Mouse (Mus musculus) thymus, postnatal 10 days (tissue): Measurements from ENCODE around the gene Pom121l12.

Experiments
- DNase-seq, 2 experiments: peaks; one replicate each; pipeline ENCODE4 v3.0.0; 2021; ENCODE audit warnings: low spot score in 2 of 2

The Pom121l12 gene

DNA sequence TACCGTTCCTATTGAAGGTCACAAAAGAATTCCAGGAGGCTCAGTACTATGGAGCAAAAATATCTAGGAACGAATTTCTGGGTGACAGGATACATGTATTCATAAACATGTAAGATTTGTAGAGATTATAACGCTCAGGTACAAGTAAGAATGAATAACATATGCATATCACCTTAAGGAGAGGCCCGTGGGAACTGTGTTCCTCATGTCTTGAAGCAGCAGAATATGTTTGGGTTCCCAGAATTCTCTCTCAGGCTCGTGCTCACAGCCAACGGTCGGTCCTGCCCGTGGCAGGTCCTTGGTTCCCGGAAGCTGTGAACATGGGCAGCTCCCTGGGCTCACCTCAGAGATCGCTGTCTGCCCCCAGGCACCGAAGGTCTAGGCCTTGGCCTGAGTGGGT lies at the start of gene Pom121l12:
Gene Pom121l12 (plus strand): TSS at position 301 of the 400 bp plus-strand sequence.
- DNase-seq = no peak

DNA sequence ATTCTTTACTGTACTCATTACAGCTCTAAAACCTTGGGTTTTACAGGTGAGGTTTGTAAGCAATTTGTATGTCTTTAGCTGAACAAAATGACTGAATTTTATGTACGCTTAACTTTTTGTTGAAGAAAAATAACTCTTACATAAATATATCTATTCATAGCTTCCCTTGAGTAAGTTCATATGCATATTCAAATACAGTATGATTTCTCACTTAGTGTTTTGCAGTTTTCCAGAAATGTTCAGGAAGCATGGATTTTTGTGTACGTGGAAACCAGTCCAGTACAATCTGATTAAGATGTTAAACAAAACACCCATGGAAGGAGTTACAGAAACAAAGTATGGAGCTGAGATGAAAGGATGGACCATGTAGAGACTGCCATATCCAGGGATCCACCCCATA lies 12.8 kb downstream of the Pom121l12 start:
- DNase-seq = no peak
